In the genomic region with DNA sequence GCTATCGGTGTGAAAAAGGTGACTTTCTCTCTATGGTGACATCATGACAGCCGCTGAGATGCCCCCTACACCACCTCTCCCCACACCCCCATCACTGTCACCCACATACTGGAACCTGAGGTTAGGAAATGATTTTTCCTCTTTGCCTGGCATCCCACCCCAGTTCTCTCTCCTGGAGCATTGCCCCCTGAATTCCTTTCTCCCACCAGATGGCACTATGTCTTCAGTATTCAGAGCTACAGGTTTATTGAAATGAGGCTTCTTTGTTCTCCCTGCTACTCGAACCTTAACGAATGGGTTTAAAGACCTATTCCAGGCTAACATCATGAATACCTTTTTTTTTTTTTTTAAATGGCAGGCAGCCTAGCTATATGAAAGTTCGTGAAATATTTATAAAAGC, we compare ENCODE assay signal across 7 mouse cellular contexts.
DNase-seq lines count a peak whose midpoint lies in the region; ATAC-seq and TF ChIP-seq lines count a peak whose summit lies in the region.

No protein-coding gene starts in this region.

- no peak for ATAC-seq in lung, postnatal 0 days

- no peak overlapping the region for H3K4me2 ChIP-seq in lung, postnatal 0 days (replicated peaks; ENCODE audit: low read depth, low read length)

- no peaks in the 10 kb centered on the region for H3K27me3 ChIP-seq in lung, postnatal 0 days (replicated peaks; ENCODE audit: insufficient read depth, low read length)
- no peaks in the 10 kb centered on the region for H3K27me3 ChIP-seq in hindbrain, embryonic 10.5 days (ENCODE audit: insufficient read depth, poor library complexity, severe bottlenecking)

- no peak overlapping the region for H3K4me3 ChIP-seq in lung, postnatal 0 days (ENCODE audit: low read depth, low read length)
- no peak overlapping the region for H3K4me3 ChIP-seq in hindbrain, embryonic 10.5 days

- no peaks in the 10 kb centered on the region for H3K36me3 ChIP-seq in lung, postnatal 0 days (ENCODE audit: insufficient read depth, low read length)
- H3K36me3 ChIP-seq in hindbrain, embryonic 10.5 days = no peaks in the 10 kb centered on the region

- H3K27ac ChIP-seq in lung, postnatal 0 days (ENCODE audit: low read length) = no peak overlapping the region
- H3K27ac ChIP-seq in hindbrain, embryonic 10.5 days = no peak overlapping the region

- peak; percentile 52 for TF ChIP-seq CTCF in lung, postnatal 0 days (IDR thresholded peaks at IDR 0.05)

- TF ChIP-seq EP300 in lung, postnatal 0 days (IDR thresholded peaks at IDR 0.05) = no peak

- no peaks in the 10 kb centered on the region for H3K4me1 ChIP-seq in lung, postnatal 0 days (ENCODE audit: insufficient read depth, low read depth, low read length)
- 0 out of 2 replicates have a peak, but pooled peaks cover 3% of the 10 kb centered on the region for H3K4me1 ChIP-seq in hindbrain, embryonic 10.5 days (replicated peaks)

- H3K9ac ChIP-seq in lung, postnatal 0 days (replicated peaks; ENCODE audit: low read depth) = no peak overlapping the region

- 33% methylated on average over 5 of the region's 5 CpGs for WGBS in lung, postnatal 0 days
- WGBS in hindbrain, embryonic 10.5 days = 29% methylated on average over 5 of the region's 5 CpGs

- H3K9me3 ChIP-seq in lung, postnatal 0 days (ENCODE audit: low read length) = no peaks in the 10 kb centered on the region
- H3K9me3 ChIP-seq in hindbrain, embryonic 10.5 days = no peaks in the 10 kb centered on the region

- DNase-seq in lung, postnatal 0 days (ENCODE audit: low spot score) = peak; percentile 19
- no peak for DNase-seq in lung, postnatal 25 days (ENCODE audit: low spot score)
- DNase-seq in embryo, embryonic 10.5 days (ENCODE audit: low spot score) = peak; percentile 82
- DNase-seq in hindbrain, embryonic 10.5 days (ENCODE audit: low spot score) = peak; percentile 8
- DNase-seq in mesoderm, embryonic 11.5 days (ENCODE audit: low read depth, low spot score) = peak; percentile 43
- no peak for DNase-seq in natural killer cell, adult 2 months (ENCODE audit: low spot score in 2 of 2)
- no peak for DNase-seq in gastrocnemius, postnatal 10 days

Comparison
In these comparisons a context has a peak if more than half of its experiments do, and no peak if none do; other contexts are left out.
1. DNase-seq: peak in lung, postnatal 0 days (single experiment), embryo, embryonic 10.5 days (single experiment), hindbrain, embryonic 10.5 days (single experiment) and mesoderm, embryonic 11.5 days (single experiment); none in lung, postnatal 25 days (single experiment), natural killer cell, adult 2 months (0 of 2) and gastrocnemius, postnatal 10 days (single experiment).